Mouse (Mus musculus) MEL (cell line): ENCODE results near the gene Tnrc18. TPM values are rescaled to one million over a fixed set of nuclear protein-coding genes. Genes with fewer than 3 reads are reported as not detected.

ENCODE experiments used
- DNase-seq: peaks from one replicate; pipeline ENCODE4 v3.0.0; 2011; ENCODE audit warnings: low read depth, low spot score
- H3K27ac ChIP-seq: 2 replicates; pipeline ENCODE4 v1.5.1; 2012; ENCODE audit warnings: low read depth, mild to moderate bottlenecking, control low read depth, low read length, moderate library complexity; ENCODE audit not compliant: control insufficient read depth
- H3K27me3 ChIP-seq, 2 experiments: fragments of 150-350 bp in 1 of 2; sonication (generic) in 1 of 2; 2 replicates each; pipeline ENCODE4 v1.6.1; 2012; ENCODE audit warnings: low read length in 2 of 2, mild to moderate bottlenecking in 2 of 2, improper control_type of control experiment in 1 of 2, moderate library complexity in 1 of 2; ENCODE audit not compliant: insufficient read depth in 2 of 2, control insufficient read depth in 1 of 2
- H3K36me3 ChIP-seq, 2 experiments: 2 replicates each; pipeline ENCODE4 v1.6.1; 2012 to 2014; ENCODE audit warnings: low read length in 2 of 2, improper control_type of control experiment in 1 of 2, inconsistent platforms in 1 of 2, mild to moderate bottlenecking in 1 of 2; ENCODE audit not compliant: insufficient read depth in 2 of 2, control insufficient read depth in 1 of 2
- H3K4me1 ChIP-seq, 2 experiments: fragments of 150-350 bp in 1 of 2; sonication (generic) in 1 of 2; 2 replicates each; pipeline ENCODE4 v1.6.1; 2012; ENCODE audit warnings: low read length in 2 of 2, improper control_type of control experiment in 1 of 2, mild to moderate bottlenecking in 1 of 2; ENCODE audit not compliant: insufficient read depth in 2 of 2, control insufficient read depth in 1 of 2
- H3K4me3 ChIP-seq, 2 experiments: fragments of 150-350 bp in 1 of 2; sonication (generic) in 1 of 2; 2 replicates each; pipeline ENCODE4 v1.5.1; 2012; ENCODE audit warnings: low read depth in 2 of 2, low read length in 2 of 2, mild to moderate bottlenecking in 2 of 2, moderate library complexity in 2 of 2, control low read depth in 1 of 2, improper control_type of control experiment in 1 of 2; ENCODE audit not compliant: control insufficient read depth in 1 of 2, insufficient read depth in 1 of 2
- H3K79me2 ChIP-seq: 2 replicates; pipeline ENCODE4 v1.6.1; 2012; ENCODE audit warnings: mild to moderate bottlenecking, low read length, moderate library complexity; ENCODE audit not compliant: control insufficient read depth, poor library complexity, insufficient read depth
- H3K9ac ChIP-seq: 2 replicates; pipeline ENCODE4 v1.6.1; 2012; ENCODE audit warnings: low read depth, mild to moderate bottlenecking, control low read depth, low read length, moderate library complexity; ENCODE audit not compliant: control insufficient read depth, poor library complexity, severe bottlenecking
- H3K9me3 ChIP-seq: fragments of 150-350 bp; sonication (generic); replicated peaks from 2 replicates; pipeline ENCODE4 v1.6.1; 2012; ENCODE audit warnings: mild to moderate bottlenecking, low read length, improper control_type of control experiment, moderate library complexity; ENCODE audit not compliant: insufficient read depth
- BHLHE40 ChIP-seq: IDR thresholded peaks from 2 replicates; pipeline ENCODE4 v1.6.1; 2012; ENCODE audit warnings: low read depth, mild to moderate bottlenecking, inconsistent platforms, low read length, improper control_type of control experiment, borderline replicate concordance
- CHD2 ChIP-seq: IDR thresholded peaks from 2 replicates; pipeline ENCODE4 v1.6.1; 2011; ENCODE audit warnings: low read length, improper control_type of control experiment
- CTCF ChIP-seq, 3 experiments: IDR thresholded peaks in 2 of 3; conservative IDR thresholded peaks in 1 of 3; 2 replicates each; pipeline ENCODE4 v1.5.1; 2011 to 2012; ENCODE audit warnings: low read length in 3 of 3, low read depth in 2 of 3, mild to moderate bottlenecking in 2 of 3, improper control_type of control experiment in 1 of 3, inconsistent platforms in 1 of 3, mixed read lengths in 1 of 3, moderate library complexity in 1 of 3; ENCODE audit not compliant: control insufficient read depth in 1 of 3, insufficient read depth in 1 of 3, poor library complexity in 1 of 3, severe bottlenecking in 1 of 3
- ELF1 ChIP-seq: IDR thresholded peaks from 2 replicates; pipeline ENCODE4 v1.6.1; 2014; ENCODE audit warnings: low read depth, mild to moderate bottlenecking, inconsistent platforms, low read length, improper control_type of control experiment, moderate library complexity
- HCFC1 ChIP-seq: IDR thresholded peaks from 2 replicates; pipeline ENCODE4 v1.6.1; 2012; ENCODE audit warnings: low read depth, mild to moderate bottlenecking, inconsistent platforms, low read length, improper control_type of control experiment, moderate library complexity
- KAT2A ChIP-seq: conservative IDR thresholded peaks from 2 replicates; pipeline ENCODE4 v1.6.1; 2012; ENCODE audit warnings: low read depth, low read length, improper control_type of control experiment, inconsistent platforms
- MAFK ChIP-seq: IDR thresholded peaks from 2 replicates; pipeline ENCODE4 v1.6.1; 2011; ENCODE audit warnings: low read depth, mild to moderate bottlenecking, low read length, improper control_type of control experiment, borderline replicate concordance
- MXI1 ChIP-seq: IDR thresholded peaks from 2 replicates; pipeline ENCODE4 v1.6.1; 2011; ENCODE audit warnings: mild to moderate bottlenecking, low read depth, low read length, improper control_type of control experiment
- MYB ChIP-seq: IDR thresholded peaks from 2 replicates; pipeline ENCODE4 v1.6.1; 2011; ENCODE audit warnings: mild to moderate bottlenecking, low read depth, low read length, improper control_type of control experiment
- NELFE ChIP-seq: IDR thresholded peaks from 2 replicates; pipeline ENCODE4 v1.6.1; 2011; ENCODE audit warnings: low read depth, low read length, improper control_type of control experiment
- POLR2AphosphoS2 ChIP-seq: IDR thresholded peaks from 2 replicates; pipeline ENCODE4 v1.6.1; 2011; ENCODE audit warnings: low read length, improper control_type of control experiment
- POLR2AphosphoS5 ChIP-seq: IDR thresholded peaks from 2 replicates; pipeline ENCODE4 v1.6.1; 2012; ENCODE audit warnings: low read depth, borderline replicate concordance, mild to moderate bottlenecking, inconsistent platforms, low read length, moderate library complexity, mixed read lengths
- RAD21 ChIP-seq: IDR thresholded peaks from 2 replicates; pipeline ENCODE4 v1.6.1; 2011; ENCODE audit warnings: mild to moderate bottlenecking, low read depth, low read length, improper control_type of control experiment
- RCOR1 ChIP-seq: IDR thresholded peaks from 2 replicates; pipeline ENCODE4 v1.6.1; 2012; ENCODE audit warnings: low read depth, mild to moderate bottlenecking, inconsistent platforms, low read length, improper control_type of control experiment
- SIN3A ChIP-seq: IDR thresholded peaks from 2 replicates; pipeline ENCODE4 v1.6.1; 2012; ENCODE audit warnings: low read length, improper control_type of control experiment, inconsistent platforms
- SMC3 ChIP-seq: IDR thresholded peaks from 2 replicates; pipeline ENCODE4 v1.6.1; 2011; ENCODE audit warnings: low read depth, low read length, improper control_type of control experiment
- USF2 ChIP-seq, 2 experiments: IDR thresholded peaks; 2 replicates each; pipeline ENCODE4 v1.6.1; 2011 to 2012; ENCODE audit warnings: improper control_type of control experiment in 2 of 2, low read length in 2 of 2, borderline replicate concordance in 1 of 2, inconsistent platforms in 1 of 2, low read depth in 1 of 2, mild to moderate bottlenecking in 1 of 2; ENCODE audit not compliant: insufficient read depth in 1 of 2
- ZC3H11A ChIP-seq: IDR thresholded peaks from 2 replicates; pipeline ENCODE4 v1.6.1; 2012; ENCODE audit warnings: low read depth, mild to moderate bottlenecking, inconsistent platforms, low read length, improper control_type of control experiment
- ZMIZ1 ChIP-seq: IDR thresholded peaks from 2 replicates; pipeline ENCODE4 v1.6.1; 2012; ENCODE audit warnings: low read depth, mild to moderate bottlenecking, inconsistent platforms, low read length, improper control_type of control experiment, moderate library complexity
- ZNF384 ChIP-seq: IDR thresholded peaks from 2 replicates; pipeline ENCODE4 v1.6.1; 2012; ENCODE audit warnings: low read depth, mild to moderate bottlenecking, inconsistent platforms, low read length, improper control_type of control experiment
- polyA plus RNA-seq, 2 experiments: library from polyadenylated mRNA; stranded (reverse) in 1 of 2; unstranded in 1 of 2; fragments of >175 nt in 1 of 2; fragments of >200 nt in 1 of 2; gene quantifications; 2 replicates each; pipeline versions ENCODE4 v1.2.1 to v1.2.4; 2012; ENCODE audit warnings: low replicate concordance in 2 of 2, low read depth in 1 of 2; ENCODE audit not compliant: insufficient read length in 2 of 2, insufficient read depth in 1 of 2, missing spikeins in 1 of 2
- total RNA-seq: library from RNA; depleted of rRNA; stranded (reverse); fragments of 300-350 nt; gene quantifications from 2 replicates; pipeline ENCODE4 v1.2.3, GENCODE M21; 2012

Gene Tnrc18
- total and polyA plus RNA-seq, 3 experiments = 0.31 to 3.4 TPM; not detected in 1

GRCm38 (mm10) chr5:142718037-142718436 is 99.4 kb downstream of the Tnrc18 start:
- no peaks in the 10 kb centered on the region for H3K4me1 ChIP-seq
- no peaks in the 10 kb centered on the region for H3K36me3 ChIP-seq
- peak; percentile 71 for DNase-seq
- TF ChIP-seq RAD21 (peak; percentile 87), MYB (no peak), CTCF (IDR thresholded peaks at IDR 0.05 in 2 of 3, conservative IDR thresholded peaks at IDR 0.05 in 1 of 3; ENCODE audit: control insufficient read depth in 1 of 3, insufficient read depth in 1 of 3, low read depth in 2 of 3, low read length in 3 of 3, poor library complexity in 1 of 3, severe bottlenecking in 1 of 3) (peak; percentile 95 to 97 (median 96)), MAFK (no peak), USF2 (IDR thresholded peaks at IDR 0.05; ENCODE audit: borderline replicate concordance in 1 of 2, insufficient read depth in 1 of 2, low read depth in 1 of 2, low read length in 2 of 2) (no peak), ZC3H11A (peak; percentile 75), RCOR1 (no peak), SMC3 (peak; percentile 93), ZNF384 (no peak)
- no peak overlapping the region for H3K4me3 ChIP-seq
- H3K79me2 ChIP-seq = no peaks in the 10 kb centered on the region
- no peak overlapping the region for H3K27ac ChIP-seq
- no peak overlapping the region for H3K9ac ChIP-seq
- H3K9me3 ChIP-seq = no peaks in the 10 kb centered on the region
- H3K27me3 ChIP-seq = no peaks in the 10 kb centered on the region

- no peaks in the 10 kb centered on the region; a peak in 1 of 4 replicates for H3K27me3 ChIP-seq
- H3K9me3 ChIP-seq = no peaks in the 10 kb centered on the region
- H3K79me2 ChIP-seq = no peaks in the 10 kb centered on the region
- TF ChIP-seq MXI1 (no peak), HCFC1 (no peak), ELF1 (no peak), CHD2 (no peak), BHLHE40 (no peak), ZMIZ1 (no peak), POLR2AphosphoS5 (no peak), POLR2AphosphoS2 (no peak), RCOR1 (no peak), SIN3A (no peak), ZC3H11A (no peak), KAT2A (no peak), MYB (no peak), NELFE (no peak)
- TF ChIP-seq, all 39 proteins: peak for 0
- DNase-seq = no peak
- no peak overlapping the region for H3K27ac ChIP-seq
- no peaks in the 10 kb centered on the region for H3K4me1 ChIP-seq
- no peak overlapping the region for H3K9ac ChIP-seq
- no peak overlapping the region for H3K4me3 ChIP-seq
- H3K36me3 ChIP-seq = no peaks in the 10 kb centered on the region
These were observed 101.4 kb downstream of the Tnrc18 start for GRCm38 (mm10) chr5:142716056-142716455.
